ENCODE assay signal across 21 mouse cellular contexts in the genomic region with DNA sequence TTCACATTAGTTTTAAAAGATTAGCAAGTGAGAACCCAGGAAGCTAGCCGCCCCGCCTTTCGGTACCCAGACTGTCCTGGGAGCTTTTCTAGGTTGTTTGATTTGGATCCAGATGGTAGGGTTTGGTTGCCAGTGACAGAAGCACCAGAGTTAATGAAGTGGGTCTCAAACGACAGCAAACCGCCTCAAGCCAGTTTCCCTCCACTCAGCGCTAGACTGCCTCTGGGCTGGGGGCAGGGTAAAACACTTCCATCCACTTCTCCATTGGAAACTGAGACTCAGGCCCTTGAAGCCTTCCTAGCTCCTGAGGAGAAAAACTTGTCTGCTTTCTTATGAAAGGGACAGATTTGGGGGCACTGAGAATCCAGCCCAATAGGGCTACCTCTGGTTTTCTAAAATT. TPM values are rescaled to one million over a fixed set of nuclear protein-coding genes. Genes with fewer than 3 reads are reported as not detected.
"Had no signal": no experiment of that assay in that cellular context is flagged by ENCODE, and none has a peak within 500 bp of the region (broad histone marks: within the 10 kb centered on the region; RNA-seq: fewer than 3 reads in every experiment).

No protein-coding gene starts in this region.

- H3K36me3 ChIP-seq: limb, embryonic 12.5 days; lung, embryonic 15.5 days; midbrain, embryonic 13.5 days; neural tube, embryonic 15.5 days had no signal

- H3K27me3 ChIP-seq: limb, embryonic 12.5 days; lung, embryonic 15.5 days; midbrain, embryonic 13.5 days; neural tube, embryonic 15.5 days had no signal

- H3K9me3 ChIP-seq: lung, embryonic 15.5 days; midbrain, embryonic 13.5 days; neural tube, embryonic 15.5 days had no signal

- ATAC-seq: midbrain, embryonic 13.5 days had no signal

- DNase-seq: kidney, adult 18-20 months; kidney, postnatal 10 days; kidney, postnatal 4 days; liver; lung, postnatal 14 days; right cerebral cortex, adult 18-20 months; right cerebral cortex, postnatal 25 days; thymus, adult 18-20 months; thymus, postnatal 14 days had no signal

- H3K4me1 ChIP-seq: limb, embryonic 12.5 days; lung, embryonic 15.5 days; midbrain, embryonic 13.5 days; neural tube, embryonic 15.5 days had no signal

- H3K27ac ChIP-seq: layer of hippocampus, adult 2 months; limb, embryonic 12.5 days; liver, embryonic 14.5 days; lung, embryonic 15.5 days; midbrain, embryonic 13.5 days; neural tube, embryonic 15.5 days had no signal

- H3K9ac ChIP-seq: limb, embryonic 12.5 days; liver, embryonic 14.5 days; lung, embryonic 15.5 days; midbrain, embryonic 13.5 days; neural tube, embryonic 15.5 days had no signal

- H3K4me2 ChIP-seq: limb, embryonic 12.5 days; lung, embryonic 15.5 days; midbrain, embryonic 13.5 days; neural tube, embryonic 15.5 days had no signal

- H3K4me3 ChIP-seq: layer of hippocampus, adult 2 months; limb, embryonic 12.5 days; lung, embryonic 15.5 days; midbrain, embryonic 13.5 days; myocyte; neural tube, embryonic 15.5 days had no signal

RNA-seq across cellular contexts. Expression of a gene that starts 46.2 kb away (rescaled TPM):
- total RNA-seq: layer of hippocampus, adult 2 months; layer of hippocampus, postnatal 14 days; left cerebral cortex, adult 18-20 months; left cerebral cortex, postnatal 14 days; midbrain, postnatal 0 days had no signal
- polyA plus RNA-seq: limb, embryonic 12.5 days; myocyte; small intestine, adult 2 months had no signal
